Mouse (Mus musculus): Measurements from ENCODE around the gene Lypla2. TPM values are rescaled to one million over a fixed set of nuclear protein-coding genes. Genes with fewer than 3 reads are reported as not detected.

Gene Lypla2
- total and polyA plus RNA-seq, 3 experiments = 54.9 to 91.8 (median 57.2) TPM

GRCm38 (mm10) chr4:135960717-135961116 lies 11.7 kb downstream of the Lypla2 start:
- TF ChIP-seq MEF2A (IDR thresholded peaks at IDR 0.05; ENCODE audit: borderline replicate concordance, low read depth, low read length) = 0 out of 2 replicates have a peak, but pooled peaks have one; percentile 23
- 0 out of 2 replicates have a peak, but pooled peaks have one; percentile 45 for TF ChIP-seq IRF4 (IDR thresholded peaks at IDR 0.05; ENCODE audit: low read depth, low read length)
- no peak for TF ChIP-seq BHLHE40 (IDR thresholded peaks at IDR 0.05; ENCODE audit: low read depth, low read length)
- TF ChIP-seq CTCF (conservative IDR thresholded peaks at IDR 0.05 in 1 of 2, IDR thresholded peaks at IDR 0.05 in 1 of 2; ENCODE audit: low read depth in 2 of 2, low read length in 2 of 2) = peak; percentile 71 to 90
- TF ChIP-seq NRF1 (IDR thresholded peaks at IDR 0.05; ENCODE audit: low read depth, low read length) = 0 out of 2 replicates have a peak, but pooled peaks have one; percentile 28
- peak; percentile 86 for TF ChIP-seq SMC3 (IDR thresholded peaks at IDR 0.05; ENCODE audit: low read depth, low read length)
- TF ChIP-seq ETS1 (conservative IDR thresholded peaks at IDR 0.05; ENCODE audit: low read depth, low read length) = no peak
- TF ChIP-seq RAD21 (IDR thresholded peaks at IDR 0.05; ENCODE audit: low read depth, low read length) = peak; percentile 73
- peak; percentile 33; the same call in 1 of the 2 replicates for TF ChIP-seq ZC3H11A (IDR thresholded peaks at IDR 0.05; ENCODE audit: low read depth, low read length)
- H3K79me2 ChIP-seq (replicated peaks; ENCODE audit: control insufficient read depth, extremely low read depth, insufficient read depth, poor library complexity, severe bottlenecking) = no peaks in the 10 kb centered on the region
- dilution Hi-C loops (cut with MboI; ENCODE audit: extremely low pct_ligation_motif_present, extremely low pct_unique_long_range_greater_than_20kb, low sequenced_read_pairs) = no loop called here
- H3K9me3 ChIP-seq (replicated peaks; ENCODE audit: low read length) = no peaks in the 10 kb centered on the region
- H3K27me3 ChIP-seq (replicated peaks) = no peaks in the 10 kb centered on the region
- H3K27ac ChIP-seq (ENCODE audit: insufficient read depth, low read depth) = no peak overlapping the region
- no peak overlapping the region for H3K4me2 ChIP-seq (ENCODE audit: insufficient read depth, low read depth, poor library complexity, severe bottlenecking)
- H3K4me1 ChIP-seq (ENCODE audit: control insufficient read depth in 1 of 2, insufficient read depth in 2 of 2) = peaks cover 7 to 34% of the 10 kb centered on the region in 2 experiments; a peak in 3 of 4 replicates
- no peak overlapping the region for H3K4me3 ChIP-seq (replicated peaks in 1 of 3; ENCODE audit: low read depth in 2 of 3, low read length in 2 of 3, poor library complexity in 1 of 3)
- peak; percentile 89 for DNase-seq (ENCODE audit: extremely low read depth)
- peaks cover 33 to 64% of the 10 kb centered on the region in 2 experiments for H3K36me3 ChIP-seq (replicated peaks in 1 of 2; ENCODE audit: control insufficient read depth in 1 of 2, insufficient read depth in 1 of 2, low read length in 1 of 2)
- in situ Hi-C loops (cut with MboI; ENCODE audit: low pct_ligation_motif_present, low pct_unique_long_range_greater_than_20kb, low sequenced_read_pairs) = no loop called here
- H3K9ac ChIP-seq (ENCODE audit: insufficient read depth, low read depth) = no peak overlapping the region

GRCm38 (mm10) chr4:135958354-135958753 lies 14.1 kb downstream of the Lypla2 start:
- TF ChIP-seq RCOR1 (conservative IDR thresholded peaks at IDR 0.05; ENCODE audit: low read depth, low read length) = no peak
- no peak for TF ChIP-seq ETS1 (conservative IDR thresholded peaks at IDR 0.05; ENCODE audit: low read depth, low read length)
- TF ChIP-seq USF2 (conservative IDR thresholded peaks at IDR 0.05; ENCODE audit: low read depth, low read length) = no peak
- no peak for TF ChIP-seq NRF1 (IDR thresholded peaks at IDR 0.05; ENCODE audit: low read depth, low read length)
- no peak for TF ChIP-seq HCFC1 (IDR thresholded peaks at IDR 0.05; ENCODE audit: low read depth, low read length)
- TF ChIP-seq CHD2 (IDR thresholded peaks at IDR 0.05; ENCODE audit: low read length) = no peak
- no peak for TF ChIP-seq NELFE (IDR thresholded peaks at IDR 0.05; ENCODE audit: low read depth, low read length)
- TF ChIP-seq MAZ (IDR thresholded peaks at IDR 0.05; ENCODE audit: low read depth, low read length) = no peak
- no peak for TF ChIP-seq MEF2A (IDR thresholded peaks at IDR 0.05; ENCODE audit: borderline replicate concordance, low read depth, low read length)
- no peak for TF ChIP-seq MYC (IDR thresholded peaks at IDR 0.05; ENCODE audit: low read depth, low read length)
- no peaks in the 10 kb centered on the region for H3K9me3 ChIP-seq (replicated peaks; ENCODE audit: low read length)
- in situ Hi-C loops (cut with MboI; ENCODE audit: low pct_ligation_motif_present, low pct_unique_long_range_greater_than_20kb, low sequenced_read_pairs) = no loop called here
- H3K4me2 ChIP-seq (ENCODE audit: insufficient read depth, low read depth, poor library complexity, severe bottlenecking) = no peak overlapping the region
- H3K27me3 ChIP-seq (replicated peaks) = no peaks in the 10 kb centered on the region
- dilution Hi-C loops (cut with MboI; ENCODE audit: extremely low pct_ligation_motif_present, extremely low pct_unique_long_range_greater_than_20kb, low sequenced_read_pairs) = no loop called here
- no peak for DNase-seq (ENCODE audit: extremely low read depth)
- H3K4me3 ChIP-seq (replicated peaks in 1 of 3; ENCODE audit: low read depth in 2 of 3, low read length in 2 of 3, poor library complexity in 1 of 3) = no peak overlapping the region
- no peak overlapping the region for H3K27ac ChIP-seq (ENCODE audit: insufficient read depth, low read depth)
- peaks cover 41 to 75% of the 10 kb centered on the region in 2 experiments for H3K36me3 ChIP-seq (replicated peaks in 1 of 2; ENCODE audit: control insufficient read depth in 1 of 2, insufficient read depth in 1 of 2, low read length in 1 of 2)
- peaks cover 0 to 19% of the 10 kb centered on the region in 2 experiments; a peak in 2 of 4 replicates for H3K4me1 ChIP-seq (ENCODE audit: control insufficient read depth in 1 of 2, insufficient read depth in 2 of 2)
- no peak overlapping the region for H3K9ac ChIP-seq (ENCODE audit: insufficient read depth, low read depth)
- H3K79me2 ChIP-seq (replicated peaks; ENCODE audit: control insufficient read depth, extremely low read depth, insufficient read depth, poor library complexity, severe bottlenecking) = no peaks in the 10 kb centered on the region
